ENCODE assay signal across 9 mouse cellular contexts in genomic region chr6:124477922-124478651, GRCm38 (mm10). TPM values are rescaled to one million over a fixed set of nuclear protein-coding genes. Genes with fewer than 3 reads are reported as not detected.
DNase-seq lines count a peak whose midpoint lies in the region; ATAC-seq and TF ChIP-seq lines count a peak whose summit lies in the region.
"Had no signal": no experiment of that assay in that cellular context is flagged by ENCODE, and none has a peak within 500 bp of the region (broad histone marks: within the 10 kb centered on the region; RNA-seq: fewer than 3 reads in every experiment).

No protein-coding gene starts in this region.

- H3K4me3 ChIP-seq in kidney, adult 2 months (ENCODE audit: insufficient read depth, low read depth, low read length) = no peak overlapping the region
- no peak overlapping the region for H3K4me3 ChIP-seq in liver, embryonic 12.5 days
- no peak overlapping the region for H3K4me3 ChIP-seq in forebrain, embryonic 16.5 days (replicated peaks; ENCODE audit: low read length)
- H3K4me3 ChIP-seq: forebrain, embryonic 10.5 days had no signal

- 39% methylated on average over 17 of the region's 17 CpGs for WGBS in kidney, adult 2 months
- WGBS in liver, embryonic 12.5 days (ENCODE audit: insufficient replicate concordance) = 41% methylated on average over 17 of the region's 17 CpGs
- 79% methylated on average over 17 of the region's 17 CpGs for WGBS in forebrain, embryonic 16.5 days

- no peak overlapping the region for H3K9ac ChIP-seq in liver, embryonic 12.5 days
- H3K9ac ChIP-seq in forebrain, embryonic 16.5 days (replicated peaks; ENCODE audit: low read depth, low read length) = no peak overlapping the region

- no peaks in the 10 kb centered on the region for H3K27me3 ChIP-seq in kidney, adult 2 months (replicated peaks; ENCODE audit: control insufficient read depth, insufficient read depth, low read length)
- H3K27me3 ChIP-seq in liver, embryonic 12.5 days (replicated peaks) = no peaks in the 10 kb centered on the region
- no peaks in the 10 kb centered on the region for H3K27me3 ChIP-seq in forebrain, embryonic 16.5 days (replicated peaks; ENCODE audit: control insufficient read depth, insufficient read depth, low read length)

- H3K27ac ChIP-seq in kidney, adult 2 months (ENCODE audit: insufficient read depth, low read depth, low read length) = no peak overlapping the region
- peak overlapping the region; percentile 31; the same call in 1 of the 2 replicates for H3K27ac ChIP-seq in liver, embryonic 12.5 days
- no peak overlapping the region for H3K27ac ChIP-seq in forebrain, embryonic 16.5 days (ENCODE audit: low read length)
- H3K27ac ChIP-seq: forebrain, embryonic 10.5 days had no signal

- peak; percentile 33 for DNase-seq in kidney, adult 2 months
- DNase-seq in kidney, postnatal 10 days = no peak
- peak; percentile 42 for DNase-seq in c-Kit-positive CD71-negative TER-119-negative erythroid progenitor cells, embryonic 14.5 days (ENCODE audit: low read depth)
- DNase-seq in naive thymus-derived CD4-positive, alpha-beta T cell, adult 2 months (ENCODE audit: low read depth) = peak; percentile 33
- DNase-seq in spleen, postnatal 36 days (ENCODE audit: low spot score in 2 of 2) = no peak
- DNase-seq in cerebellum, adult 9-11 months = no peak

- peak; percentile 34; the same call in 1 of the 2 replicates for ATAC-seq in liver, embryonic 12.5 days
- ATAC-seq in forebrain, embryonic 16.5 days = no peak

- peaks cover 10% of the 10 kb centered on the region; the same call in 1 of the 2 replicates for H3K4me1 ChIP-seq in kidney, adult 2 months (ENCODE audit: control insufficient read depth, insufficient read depth, low read length)
- peaks cover 53% of the 10 kb centered on the region for H3K4me1 ChIP-seq in liver, embryonic 12.5 days
- no peaks in the 10 kb centered on the region for H3K4me1 ChIP-seq in forebrain, embryonic 16.5 days (replicated peaks; ENCODE audit: control insufficient read depth, insufficient read depth, low read length)
- H3K4me1 ChIP-seq: forebrain, embryonic 10.5 days had no signal

- H3K4me2 ChIP-seq in liver, embryonic 12.5 days = 0 out of 2 replicates have a peak overlapping the region, but pooled peaks have one; percentile 0
- no peak overlapping the region for H3K4me2 ChIP-seq in forebrain, embryonic 16.5 days (ENCODE audit: low read length)

- TF ChIP-seq POLR2A in kidney, adult 2 months (IDR thresholded peaks at IDR 0.05; ENCODE audit: low read depth, low read length) = no peak

- H3K36me3 ChIP-seq in kidney, adult 2 months (ENCODE audit: control insufficient read depth, insufficient read depth, low read length) = no peaks in the 10 kb centered on the region
- no peaks in the 10 kb centered on the region for H3K36me3 ChIP-seq in liver, embryonic 12.5 days
- no peaks in the 10 kb centered on the region for H3K36me3 ChIP-seq in forebrain, embryonic 16.5 days (ENCODE audit: control insufficient read depth, insufficient read depth)
- H3K36me3 ChIP-seq: forebrain, embryonic 10.5 days had no signal

- no peaks in the 10 kb centered on the region for H3K9me3 ChIP-seq in liver, embryonic 12.5 days (replicated peaks)
- H3K9me3 ChIP-seq in forebrain, embryonic 16.5 days (ENCODE audit: control insufficient read depth, low read length) = no peaks in the 10 kb centered on the region
- H3K9me3 ChIP-seq: forebrain, embryonic 10.5 days had no signal

- no peak for TF ChIP-seq CTCF in kidney, adult 2 months (conservative IDR thresholded peaks at IDR 0.05; ENCODE audit: insufficient read depth, insufficient read length, low read depth, low read length)

RNA-seq across cellular contexts. Expression of gene Clstn3, which starts 13.5 kb away (rescaled TPM):
- polyA plus RNA-seq in kidney, adult 2 months (2012; rRNA removed) = 12.6 and 15.5 TPM in 2 replicates
- polyA plus RNA-seq in liver, embryonic 12.5 days (2016; fragmentation: Nextera tagmentation; extraction: Ambion mirVana) = 4.1 and 5.0 TPM in 2 replicates
- 62.8 and 90.9 TPM in 2 replicates for polyA plus RNA-seq in forebrain, embryonic 16.5 days (2015; fragmentation: Nextera tagmentation; extraction: Ambion mirVana)

RNA-seq across cellular contexts. Expression of gene C1rl, which starts 14.8 kb away (rescaled TPM):
- 14.2 and 14.3 TPM in 2 replicates for polyA plus RNA-seq in kidney, adult 2 months (2012; rRNA removed)
- 4.4 and 4.5 TPM in 2 replicates for polyA plus RNA-seq in liver, embryonic 12.5 days (2016; fragmentation: Nextera tagmentation; extraction: Ambion mirVana)
- 0.10 and 0.11 TPM in 2 replicates for polyA plus RNA-seq in forebrain, embryonic 16.5 days (2015; fragmentation: Nextera tagmentation; extraction: Ambion mirVana)

RNA-seq across cellular contexts. Expression of gene C1ra, which starts 34.1 kb away (rescaled TPM):
- 24.8 and 26.5 TPM in 2 replicates for polyA plus RNA-seq in kidney, adult 2 months (2012; rRNA removed)
- polyA plus RNA-seq in liver, embryonic 12.5 days (2016; fragmentation: Nextera tagmentation; extraction: Ambion mirVana) = 4.5 and 4.6 TPM in 2 replicates
- 0.11 and 0.55 TPM in 2 replicates for polyA plus RNA-seq in forebrain, embryonic 16.5 days (2015; fragmentation: Nextera tagmentation; extraction: Ambion mirVana)

Comparison
In these comparisons a context has a peak if more than half of its experiments do, and no peak if none do; other contexts are left out.
1. DNase-seq: peak in kidney, adult 2 months (single experiment), c-Kit-positive CD71-negative TER-119-negative erythroid progenitor cells, embryonic 14.5 days (single experiment) and naive thymus-derived CD4-positive, alpha-beta T cell, adult 2 months (single experiment); none in kidney, postnatal 10 days (single experiment), spleen, postnatal 36 days (0 of 2) and cerebellum, adult 9-11 months (single experiment).